ENCODE assay signal across 26 mouse cellular contexts in genomic region chr2:163590996-163591395, GRCm38 (mm10). TPM values are rescaled to one million over a fixed set of nuclear protein-coding genes. Genes with fewer than 3 reads are reported as not detected.
A peak's percentile ranks its signal among the peaks of the same experiment; 100 is the strongest.
DNase-seq lines count a peak whose midpoint lies in the region; ATAC-seq and TF ChIP-seq lines count a peak whose summit lies in the region.
"Had no signal": no experiment of that assay in that cellular context is flagged by ENCODE, and none has a peak within 500 bp of the region (broad histone marks: within the 10 kb centered on the region; RNA-seq: fewer than 3 reads in every experiment).

No protein-coding gene starts in this region.

- no peaks in the 10 kb centered on the region for H3K27me3 ChIP-seq in liver, postnatal 0 days (ENCODE audit: insufficient read depth, low read length)
- H3K27me3 ChIP-seq in liver, embryonic 11.5 days (replicated peaks; ENCODE audit: control insufficient read depth, insufficient read depth, low read length): no peaks in the 10 kb centered on the region
- H3K27me3 ChIP-seq in MEL (ENCODE audit: control insufficient read depth in 1 of 2, insufficient read depth in 2 of 2, low read length in 2 of 2): no peaks in the 10 kb centered on the region
- H3K27me3 ChIP-seq in embryonic facial prominence, embryonic 14.5 days (replicated peaks; ENCODE audit: control insufficient read depth, insufficient read depth, low read length): no peaks in the 10 kb centered on the region
- H3K27me3 ChIP-seq: forebrain, embryonic 15.5 days; heart, embryonic 12.5 days; intestine, embryonic 15.5 days; neural tube, embryonic 12.5 days had no signal

- WGBS in liver, postnatal 0 days (ENCODE audit: insufficient replicate concordance): 60% methylated on average over 5 of the region's 5 CpGs
- WGBS in liver, embryonic 11.5 days: 77% methylated on average over 5 of the region's 5 CpGs
- 52% methylated on average over 5 of the region's 5 CpGs for WGBS in embryonic facial prominence, embryonic 14.5 days

- TF ChIP-seq POLR2A in MEL (IDR thresholded peaks at IDR 0.05; ENCODE audit: control insufficient read depth in 1 of 2, insufficient read depth in 1 of 2, low read depth in 1 of 2, low read length in 2 of 2, poor library complexity in 1 of 2): no peak

- no peaks in the 10 kb centered on the region for H3K9me3 ChIP-seq in liver, postnatal 0 days (ENCODE audit: low read length)
- no peaks in the 10 kb centered on the region for H3K9me3 ChIP-seq in liver, embryonic 11.5 days (ENCODE audit: control insufficient read depth, low read length)
- H3K9me3 ChIP-seq in MEL (replicated peaks; ENCODE audit: insufficient read depth, low read length): no peaks in the 10 kb centered on the region
- H3K9me3 ChIP-seq in embryonic facial prominence, embryonic 14.5 days (ENCODE audit: control insufficient read depth, low read length): no peaks in the 10 kb centered on the region
- H3K9me3 ChIP-seq: forebrain, embryonic 15.5 days; heart, embryonic 12.5 days; hindbrain, embryonic 10.5 days; intestine, embryonic 15.5 days; megakaryocyte, embryonic 14.5 days; neural tube, embryonic 12.5 days had no signal

- no peaks in the 10 kb centered on the region for H3K36me3 ChIP-seq in liver, postnatal 0 days (replicated peaks; ENCODE audit: insufficient read depth, low read length)
- H3K36me3 ChIP-seq in liver, embryonic 11.5 days (ENCODE audit: control insufficient read depth, insufficient read depth, low read length): no peaks in the 10 kb centered on the region
- peaks cover 0 to 9% of the 10 kb centered on the region in 2 experiments; a peak in 2 of 4 replicates for H3K36me3 ChIP-seq in MEL (ENCODE audit: control insufficient read depth in 1 of 2, insufficient read depth in 2 of 2, low read length in 2 of 2)
- H3K36me3 ChIP-seq in embryonic facial prominence, embryonic 14.5 days (ENCODE audit: control insufficient read depth, insufficient read depth, low read length): no peaks in the 10 kb centered on the region
- H3K36me3 ChIP-seq: forebrain, embryonic 15.5 days; heart, embryonic 12.5 days; hindbrain, embryonic 10.5 days; intestine, embryonic 15.5 days; neural tube, embryonic 12.5 days had no signal

- no peak overlapping the region for H3K4me2 ChIP-seq in liver, postnatal 0 days (ENCODE audit: low read depth, low read length)
- no peak overlapping the region for H3K4me2 ChIP-seq in liver, embryonic 11.5 days
- H3K4me2 ChIP-seq in embryonic facial prominence, embryonic 14.5 days (ENCODE audit: low read depth, low read length): no peak overlapping the region
- H3K4me2 ChIP-seq: forebrain, embryonic 15.5 days; heart, embryonic 12.5 days; neural tube, embryonic 12.5 days had no signal

- H3K79me2 ChIP-seq in MEL (ENCODE audit: control insufficient read depth, insufficient read depth, low read length, poor library complexity): no peaks in the 10 kb centered on the region

- TF ChIP-seq CTCF in liver, postnatal 0 days (IDR thresholded peaks at IDR 0.05; ENCODE audit: low read depth): no peak
- TF ChIP-seq CTCF in MEL (IDR thresholded peaks at IDR 0.05 in 2 of 3, conservative IDR thresholded peaks at IDR 0.05 in 1 of 3; ENCODE audit: control insufficient read depth in 1 of 3, insufficient read depth in 1 of 3, low read depth in 2 of 3, low read length in 3 of 3, poor library complexity in 1 of 3, severe bottlenecking in 1 of 3): no peak

- no peak for TF ChIP-seq RAD21 in MEL (IDR thresholded peaks at IDR 0.05; ENCODE audit: low read depth, low read length)

- H3K27ac ChIP-seq in liver, postnatal 0 days (ENCODE audit: low read depth): peak overlapping the region; percentile 61
- H3K27ac ChIP-seq in liver, embryonic 11.5 days (ENCODE audit: low read depth, low read length): no peak overlapping the region
- no peak overlapping the region for H3K27ac ChIP-seq in MEL (ENCODE audit: control insufficient read depth, low read depth, low read length)
- no peak overlapping the region for H3K27ac ChIP-seq in embryonic facial prominence, embryonic 14.5 days (replicated peaks; ENCODE audit: low read depth, low read length)
- H3K27ac ChIP-seq: forebrain, embryonic 15.5 days; hindbrain, embryonic 10.5 days; intestine, embryonic 15.5 days; layer of hippocampus, adult 2 months; liver, embryonic 14.5 days; neural tube, embryonic 12.5 days had no signal

- no peak overlapping the region for H3K9ac ChIP-seq in liver, postnatal 0 days (replicated peaks)
- no peak overlapping the region for H3K9ac ChIP-seq in liver, embryonic 11.5 days (ENCODE audit: low read depth, low read length)
- H3K9ac ChIP-seq in MEL (ENCODE audit: control insufficient read depth, low read depth, low read length, poor library complexity, severe bottlenecking): peak overlapping the region; percentile 20; the same call in 1 of the 2 replicates
- H3K9ac ChIP-seq in embryonic facial prominence, embryonic 14.5 days (ENCODE audit: low read depth, low read length): no peak overlapping the region
- H3K9ac ChIP-seq: forebrain, embryonic 15.5 days; heart, embryonic 12.5 days; intestine, embryonic 15.5 days; liver, embryonic 14.5 days; neural tube, embryonic 12.5 days had no signal

- DNase-seq in embryo, embryonic 10 days (ENCODE audit: low spot score): peak; percentile 13
- DNase-seq in embryo, embryonic 10.5 days (ENCODE audit: low spot score): no peak
- no peak for DNase-seq in liver, postnatal 0 days
- DNase-seq in liver, embryonic 11.5 days (ENCODE audit: low spot score): no peak
- DNase-seq in MEL (ENCODE audit: low read depth, low spot score): no peak
- DNase-seq in embryonic facial prominence, embryonic 14.5 days (ENCODE audit: low spot score): peak; percentile 35
- DNase-seq in spleen, adult 18-20 months: no peak
- no peak for DNase-seq in thymus, postnatal 36 days
- DNase-seq: adrenal gland, adult 8-10 months; cerebellum, adult 9-10 months; gastrocnemius, postnatal 25 days; heart, adult 18-20 months; heart, postnatal 10 days; kidney, postnatal 25 days; midbrain, embryonic 14.5 days; right cerebral cortex, postnatal 14 days; thymus, postnatal 4 days had no signal

- H3K4me1 ChIP-seq in liver, postnatal 0 days (ENCODE audit: insufficient read depth): peaks cover 46% of the 10 kb centered on the region
- H3K4me1 ChIP-seq in liver, embryonic 11.5 days (replicated peaks; ENCODE audit: control insufficient read depth, insufficient read depth, low read length): peaks cover 13% of the 10 kb centered on the region
- peaks cover 6 to 14% of the 10 kb centered on the region in 2 experiments; a peak in 2 of 4 replicates for H3K4me1 ChIP-seq in MEL (ENCODE audit: control insufficient read depth in 1 of 2, insufficient read depth in 2 of 2, low read length in 2 of 2)
- no peaks in the 10 kb centered on the region for H3K4me1 ChIP-seq in embryonic facial prominence, embryonic 14.5 days (ENCODE audit: control insufficient read depth, insufficient read depth, low read length)
- H3K4me1 ChIP-seq: forebrain, embryonic 15.5 days; hindbrain, embryonic 10.5 days; neural tube, embryonic 12.5 days had no signal

- TF ChIP-seq EP300 in liver, postnatal 0 days (IDR thresholded peaks at IDR 0.05; ENCODE audit: low read depth): no peak
- no peak for TF ChIP-seq EP300 in MEL (IDR thresholded peaks at IDR 0.05; ENCODE audit: low read depth in 1 of 2, low read length in 2 of 2)

- ATAC-seq in liver, postnatal 0 days: no peak
- no peak for ATAC-seq in liver, embryonic 11.5 days (replicated peaks; ENCODE audit: low FRiP score)
- no peak for ATAC-seq in embryonic facial prominence, embryonic 14.5 days (ENCODE audit: low read depth)
- ATAC-seq: forebrain, embryonic 15.5 days; hindbrain, embryonic 16.5 days had no signal

- H3K4me3 ChIP-seq in liver, postnatal 0 days (ENCODE audit: low read depth, low read length): no peak overlapping the region
- H3K4me3 ChIP-seq in liver, embryonic 11.5 days (ENCODE audit: low read depth, low read length): no peak overlapping the region
- no peak overlapping the region for H3K4me3 ChIP-seq in MEL (ENCODE audit: control insufficient read depth in 1 of 2, insufficient read depth in 1 of 2, low read depth in 2 of 2, low read length in 2 of 2)
- H3K4me3 ChIP-seq in embryonic facial prominence, embryonic 14.5 days (ENCODE audit: low read depth, low read length): no peak overlapping the region
- H3K4me3 ChIP-seq: forebrain, embryonic 15.5 days; heart, embryonic 12.5 days; hindbrain, embryonic 10.5 days; intestine, embryonic 15.5 days; layer of hippocampus, adult 2 months; neural tube, embryonic 12.5 days had no signal

TF ChIP-seq in MEL, 35 proteins besides CTCF, POLR2A, EP300 and RAD21 (continues in another document):
- TF ChIP-seq UBTF (IDR thresholded peaks at IDR 0.05; ENCODE audit: borderline replicate concordance, insufficient read depth, low read depth, low read length) (no peak), BHLHE40 (IDR thresholded peaks at IDR 0.05; ENCODE audit: borderline replicate concordance, low read depth, low read length) (no peak), ETS1 (IDR thresholded peaks at IDR 0.05; ENCODE audit: low read depth, low read length) (no peak), SIN3A (IDR thresholded peaks at IDR 0.05; ENCODE audit: low read length) (no peak), MEF2A (IDR thresholded peaks at IDR 0.05; ENCODE audit: extremely low read depth, insufficient replicate concordance, low read depth, low read length, poor library complexity, severe bottlenecking) (no peak), TBP (IDR thresholded peaks at IDR 0.05; ENCODE audit: low read depth, low read length) (no peak), RCOR1 (IDR thresholded peaks at IDR 0.05; ENCODE audit: low read depth, low read length) (no peak), USF1 (IDR thresholded peaks at IDR 0.05; ENCODE audit: low read depth, low read length) (no peak), MXI1 (IDR thresholded peaks at IDR 0.05; ENCODE audit: low read depth, low read length) (no peak), ZKSCAN1 (IDR thresholded peaks at IDR 0.05; ENCODE audit: low read depth, low read length) (no peak)

RNA-seq across cellular contexts. Expression of gene Ttpal, which starts 11.1 kb away (rescaled TPM):
- polyA plus RNA-seq in liver, postnatal 0 days (2015; fragmentation: Nextera tagmentation; extraction: Ambion mirVana): 6.7 and 9.5 TPM in 2 replicates
- polyA plus RNA-seq in liver, embryonic 11.5 days (2014; fragmentation: Nextera tagmentation; extraction: Ambion mirVana): 26.1 and 29.2 TPM in 2 replicates
- 17.1 and 20.4 TPM in 2 replicates for total RNA-seq in MEL (2012; rRNA removed)
- 10 to 100 TPM in 1 of 2 experiments, not detected in 1; 18.9 TPM for polyA plus RNA-seq in MEL (2012; ENCODE audit: insufficient read depth in 1 of 2, insufficient read length in 2 of 2, low read depth in 1 of 2, low replicate concordance in 2 of 2, missing spikeins in 1 of 2)
- 40.6 and 46.2 TPM in 2 replicates for polyA plus RNA-seq in embryonic facial prominence, embryonic 14.5 days (2014; fragmentation: Nextera tagmentation; extraction: Ambion mirVana)

RNA-seq across cellular contexts. Expression of gene Serinc3, which starts 53.9 kb away (rescaled TPM):
- polyA plus RNA-seq in liver, postnatal 0 days (2015; fragmentation: Nextera tagmentation; extraction: Ambion mirVana): 79.9 and 92.7 TPM in 2 replicates
- polyA plus RNA-seq in liver, embryonic 11.5 days (2014; fragmentation: Nextera tagmentation; extraction: Ambion mirVana): 116 TPM in 2 replicates
- total RNA-seq in MEL (2012; rRNA removed): 326 and 348 TPM in 2 replicates
- polyA plus RNA-seq in MEL (2012; ENCODE audit: insufficient read depth in 1 of 2, insufficient read length in 2 of 2, low read depth in 1 of 2, low replicate concordance in 2 of 2, missing spikeins in 1 of 2): 100 to 1,000 TPM; 637 to 650 TPM
- polyA plus RNA-seq in embryonic facial prominence, embryonic 14.5 days (2014; fragmentation: Nextera tagmentation; extraction: Ambion mirVana): 43.0 and 53.0 TPM in 2 replicates

Comparison
In these comparisons a context has a peak if more than half of its experiments do, and no peak if none do; other contexts are left out.
1. DNase-seq: peak in embryo, embryonic 10 days (single experiment) and embryonic facial prominence, embryonic 14.5 days (single experiment); none in embryo, embryonic 10.5 days (single experiment), liver, postnatal 0 days (single experiment), liver, embryonic 11.5 days (single experiment), MEL (single experiment), spleen, adult 18-20 months (0 of 2) and thymus, postnatal 36 days (0 of 2).